Mouse (Mus musculus) embryonic fibroblast, embryonic 13.5 days (primary cell): ENCODE measurements at regions not wholly inside any gene's neighbourhood (a gene's known extent, or its start where the extent isn't known, plus 50 kb on each side); places are given as distances from the start of the nearest gene placed in this dataset.

Experiments used
- H3K27ac ChIP-seq: 2 replicates; pipeline ENCODE4 v1.5.1; 2012; ENCODE audit warnings: low read length, control low read depth, inconsistent platforms; ENCODE audit not compliant: insufficient read depth
- H3K4me1 ChIP-seq: 2 replicates; pipeline ENCODE4 v1.6.1; 2011; ENCODE audit warnings: low read length; ENCODE audit not compliant: control insufficient read depth, insufficient read depth
- H3K4me3 ChIP-seq: 2 replicates; pipeline ENCODE4 v1.5.1; 2011; ENCODE audit warnings: mild to moderate bottlenecking, control low read depth, low read length; ENCODE audit not compliant: insufficient read depth
- CTCF ChIP-seq: IDR thresholded peaks from 2 replicates; pipeline ENCODE4 v1.5.1; 2011; ENCODE audit warnings: mild to moderate bottlenecking, control low read depth, low read length, moderate library complexity, borderline replicate concordance; ENCODE audit not compliant: insufficient read depth
- POLR2A ChIP-seq: IDR thresholded peaks from 2 replicates; pipeline ENCODE4 v1.6.1; 2011; ENCODE audit warnings: low read depth, mild to moderate bottlenecking, control low read depth, low read length, moderate library complexity

- Histone ChIP-seq H3K27ac (no peak overlapping the region), H3K4me1 (no peaks in the 10 kb centered on the region), H3K4me3 (no peak overlapping the region)
- no peak for TF ChIP-seq POLR2A
- TF ChIP-seq CTCF = no peak
Measured at GRCm38 (mm10) chr6:100107508-100107907, 179.8 kb downstream of the Rybp start.

- no peaks in the 10 kb centered on the region for H3K4me1 ChIP-seq
- no peak for TF ChIP-seq POLR2A
- TF ChIP-seq CTCF = no peak
- no peak overlapping the region for H3K4me3 ChIP-seq
- no peak overlapping the region for H3K27ac ChIP-seq
Measured at GRCm38 (mm10) chr6:100107066-100107465, 180.2 kb downstream of the Rybp start.

GRCm38 (mm10) chr6:100100565-100101133 lies 186.6 kb downstream of the Rybp start:
- Histone ChIP-seq H3K4me3 (no peak overlapping the region), H3K27ac (no peak overlapping the region), H3K4me1 (no peaks in the 10 kb centered on the region)
- TF ChIP-seq POLR2A = no peak

- Histone ChIP-seq H3K27ac (no peak overlapping the region), H3K4me1 (no peaks in the 10 kb centered on the region), H3K4me3 (no peak overlapping the region)
- TF ChIP-seq CTCF (no peak), POLR2A (no peak)
Measured at GRCm38 (mm10) chr6:100096393-100097125, 190.7 kb downstream of the Rybp start.

- no peaks in the 10 kb centered on the region for H3K4me1 ChIP-seq
- no peak overlapping the region for H3K4me3 ChIP-seq
- no peak overlapping the region for H3K27ac ChIP-seq
- no peak for TF ChIP-seq POLR2A
- TF ChIP-seq CTCF = no peak
Measured at GRCm38 (mm10) chr6:100094653-100095217, 192.6 kb downstream of the Rybp start.

- Histone ChIP-seq H3K27ac (no peak overlapping the region), H3K4me3 (no peak overlapping the region), H3K4me1 (no peaks in the 10 kb centered on the region)
- TF ChIP-seq CTCF (no peak), POLR2A (no peak)
Measured at GRCm38 (mm10) chr6:100092870-100093269, 194.4 kb downstream of the Rybp start.

- Histone ChIP-seq H3K27ac (no peak overlapping the region), H3K4me1 (no peaks in the 10 kb centered on the region), H3K4me3 (no peak overlapping the region)
- no peak for TF ChIP-seq CTCF
Measured at GRCm38 (mm10) chr6:100091815-100092214, 195.5 kb downstream of the Rybp start.

- TF ChIP-seq CTCF (no peak), POLR2A (no peak)
- Histone ChIP-seq H3K4me3 (no peak overlapping the region), H3K27ac (no peak overlapping the region), H3K4me1 (no peaks in the 10 kb centered on the region)
Measured at GRCm38 (mm10) chr6:100088576-100088975, 198.7 kb downstream of the Rybp start.

GRCm38 (mm10) chr6:100086807-100087206 lies 200.5 kb downstream of the Rybp start:
- TF ChIP-seq CTCF (no peak), POLR2A (no peak)
- Histone ChIP-seq H3K4me3 (no peak overlapping the region), H3K4me1 (no peaks in the 10 kb centered on the region), H3K27ac (no peak overlapping the region)

GRCm38 (mm10) chr6:100085981-100086380 lies 201.3 kb downstream of the Rybp start:
- Histone ChIP-seq H3K4me1 (no peaks in the 10 kb centered on the region), H3K4me3 (no peak overlapping the region), H3K27ac (no peak overlapping the region)
- TF ChIP-seq CTCF = no peak
- TF ChIP-seq POLR2A = no peak
